Mouse (Mus musculus) cortical plate, adult 2 months (tissue): ENCODE data around the gene Cpb2.

Experiments used
- CTCF ChIP-seq: fragments of 200-500 bp; IDR thresholded peaks from 2 replicates; pipeline ENCODE4 v1.5.1; 2011; ENCODE audit warnings: mild to moderate bottlenecking, control low read depth, low read length; ENCODE audit not compliant: insufficient read depth; ENCODE audit errors: extremely low read depth
- POLR2A ChIP-seq: fragments of 200-500 bp; IDR thresholded peaks from 2 replicates; pipeline ENCODE4 v1.6.1; 2011; ENCODE audit warnings: mild to moderate bottlenecking, low read length, control low read depth; ENCODE audit not compliant: insufficient read depth; ENCODE audit errors: extremely low read depth

DNA sequence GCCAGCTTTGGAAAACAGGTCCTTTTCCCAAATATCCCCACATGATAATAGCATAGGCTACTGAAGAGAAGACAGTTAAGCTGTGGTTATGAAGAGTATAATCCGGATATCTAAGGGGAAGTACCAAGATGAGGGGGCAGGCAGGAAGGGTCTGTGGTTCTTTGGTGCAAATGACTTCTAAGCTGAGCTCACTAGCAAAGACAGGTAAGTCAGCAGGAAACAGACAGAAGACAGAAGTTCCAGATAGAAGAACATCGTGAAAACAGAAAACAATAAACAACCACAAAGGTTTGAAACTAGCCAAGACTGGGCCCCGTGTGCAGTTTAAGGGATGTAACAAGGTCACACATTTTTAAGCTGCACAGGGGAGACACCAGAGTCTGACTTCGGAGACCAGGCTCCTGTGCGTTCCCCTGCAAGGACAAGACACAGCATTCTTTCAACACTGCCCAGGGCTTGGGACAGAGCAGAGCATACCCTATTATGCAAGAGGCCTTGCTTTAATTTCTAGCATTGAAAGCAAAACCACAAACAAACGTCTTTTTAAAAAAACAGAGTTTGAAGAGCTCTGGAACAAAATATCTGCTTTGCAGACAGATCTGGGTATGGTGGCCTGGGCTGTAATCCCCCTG, 14.5 kb upstream of the Cpb2 start:
- TF ChIP-seq CTCF, result no peak
- no peak for TF ChIP-seq POLR2A
